Mouse (Mus musculus): ENCODE data around the gene Akt1s1.
"Not testable (repeated sequence)": the region's sequence is repeated elsewhere in the genome, so short reads cannot be mapped to it uniquely, and the experiment has no call there.

Akt1s1 gene

DNA sequence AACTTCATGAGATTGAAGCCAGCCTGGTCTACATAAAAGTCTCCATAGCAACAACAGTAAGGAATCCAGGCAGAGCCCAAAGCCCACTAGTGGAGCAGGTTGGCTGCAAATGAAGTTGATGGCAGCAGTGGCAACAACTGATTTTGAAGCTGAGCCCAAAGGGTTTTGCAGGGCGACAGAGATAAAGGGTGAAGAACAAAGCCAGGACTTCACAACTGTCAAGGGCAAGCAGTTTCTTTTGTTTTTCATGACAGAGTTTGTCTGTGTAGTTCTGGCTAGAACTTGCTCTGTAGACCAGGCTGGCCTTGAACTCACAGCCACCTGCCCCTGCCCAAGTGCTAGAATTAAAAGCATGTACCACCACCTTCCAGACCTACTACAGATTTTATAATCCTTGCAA lies 22.4 kb downstream of the Akt1s1 start:
- no peak for DNase-seq

- DNase-seq: not testable (repeated sequence)
Observed at GRCm38 (mm10) chr7:44871774-44872173, 23.0 kb downstream of the Akt1s1 start.

DNA sequence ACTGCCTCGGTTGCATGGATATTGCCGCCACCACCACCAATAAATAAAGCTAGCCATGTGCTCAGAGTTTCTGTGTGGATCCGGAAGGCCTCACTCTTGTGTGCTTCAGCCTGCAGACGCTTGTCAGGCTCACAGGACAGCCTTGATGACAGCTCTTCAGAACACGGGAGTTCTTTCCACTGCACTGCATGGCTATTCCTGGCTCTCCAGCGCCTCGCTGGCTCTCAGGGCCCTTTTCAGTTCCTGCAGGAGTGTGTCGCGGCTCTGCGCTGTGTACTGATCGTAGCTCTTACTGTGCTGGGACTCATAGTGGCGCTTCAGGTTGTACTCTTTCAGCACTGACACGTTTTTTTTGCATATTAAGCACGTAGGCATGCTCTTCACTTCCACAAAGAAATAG lies 29.0 kb downstream of the Akt1s1 start:
- DNase-seq: no peak

- DNase-seq: no peak
Observed at GRCm38 (mm10) chr7:44883036-44883435, 34.2 kb downstream of the Akt1s1 start.

DNA sequence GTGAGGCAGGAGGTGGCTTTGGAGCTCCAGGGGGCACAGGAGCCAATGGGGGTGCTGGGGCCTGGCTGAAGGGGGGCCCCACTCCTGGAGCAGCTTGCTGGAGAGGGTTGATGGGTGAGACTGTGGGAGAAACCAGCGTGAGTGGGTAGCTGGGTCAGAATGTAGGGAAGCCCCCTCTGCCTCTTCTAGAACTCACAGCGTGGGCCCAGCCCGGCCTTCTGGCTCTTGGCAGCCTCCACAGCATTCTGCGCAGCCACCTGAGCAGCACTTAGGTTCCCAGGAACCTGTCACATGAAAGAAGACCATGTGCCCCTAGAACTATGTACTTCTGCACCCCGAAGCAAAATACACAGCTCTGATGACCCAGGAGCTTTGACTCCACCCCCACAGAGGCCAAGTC lies 35.8 kb downstream of the Akt1s1 start:
- no peak for DNase-seq

DNA sequence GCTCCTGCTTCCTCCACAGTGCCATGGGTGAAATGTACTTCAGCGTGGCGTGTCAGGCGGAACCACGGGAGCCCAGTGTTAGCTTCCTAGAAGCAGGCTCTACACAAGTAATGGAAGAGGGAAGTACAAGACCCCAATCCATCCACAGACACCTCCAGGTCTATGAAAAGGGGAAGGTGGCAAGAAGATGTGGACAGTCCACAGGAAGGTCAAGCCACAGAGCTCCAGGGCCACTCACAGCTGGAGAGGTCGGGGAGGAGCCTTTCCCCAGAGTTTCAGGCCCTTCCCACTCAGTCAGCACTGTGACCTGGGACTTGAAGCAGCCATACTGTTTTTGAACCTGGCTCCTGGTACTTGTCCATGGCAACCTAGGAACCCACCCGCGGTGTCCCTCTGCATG lies 38.2 kb downstream of the Akt1s1 start:
- no peak for DNase-seq

DNA sequence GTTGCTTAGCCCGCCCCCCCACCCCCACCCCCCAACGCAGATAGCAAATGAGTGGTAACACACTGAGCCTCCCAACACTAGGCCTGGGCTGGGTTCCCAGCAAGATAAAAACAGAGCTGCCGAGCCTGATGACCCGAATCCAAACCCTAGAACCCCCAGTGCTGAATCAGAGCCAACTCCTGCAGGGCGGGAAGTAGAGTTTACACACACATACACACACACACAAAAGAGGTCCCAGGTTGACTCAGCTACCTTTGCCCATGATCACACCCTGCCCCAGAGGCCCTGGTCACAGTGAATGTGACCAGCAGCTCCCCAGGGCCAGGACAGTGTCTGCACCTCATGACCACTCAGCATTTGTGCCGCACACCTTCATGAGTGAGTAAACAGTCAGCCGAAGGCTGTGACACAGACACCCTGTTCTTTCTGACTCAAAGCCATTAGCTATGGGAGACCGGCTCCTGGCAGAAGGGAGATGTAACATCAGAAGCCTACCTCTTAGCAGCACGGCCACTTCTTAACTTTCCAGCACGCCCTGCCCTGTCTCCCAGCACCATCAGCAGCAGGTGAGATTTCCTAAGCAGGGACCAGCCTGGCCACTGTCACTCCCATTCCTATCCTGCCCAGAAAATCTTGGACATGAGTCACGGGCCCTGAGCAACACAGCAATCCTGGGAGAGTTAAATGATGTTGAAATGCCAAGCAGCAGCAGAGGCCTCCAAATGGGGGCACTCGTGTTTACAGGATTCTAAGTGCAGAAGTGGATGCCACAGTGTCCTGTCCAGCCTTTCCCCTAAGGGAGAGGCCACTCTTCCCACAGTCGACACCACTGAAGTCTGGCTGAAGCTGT lies 39.7 kb downstream of the Akt1s1 start:
- DNase-seq: no peak

DNA sequence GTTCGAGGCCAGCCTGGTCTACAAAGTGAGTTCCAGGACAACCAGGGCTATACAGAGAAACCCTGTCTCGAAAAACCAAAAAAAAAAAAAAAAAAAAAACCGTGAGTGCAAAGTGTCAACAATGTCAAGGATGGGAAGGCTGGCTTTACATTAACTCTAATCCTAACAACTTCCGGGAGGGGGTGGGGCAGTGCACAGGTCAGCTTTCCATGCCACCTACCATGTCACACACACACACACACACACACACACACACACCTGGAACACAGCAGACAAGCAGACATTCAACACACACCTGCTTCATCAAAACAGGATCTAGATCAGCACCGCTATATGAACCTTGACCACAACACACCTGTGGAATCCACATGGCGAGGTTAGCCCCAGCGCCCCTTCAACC lies 41.4 kb downstream of the Akt1s1 start:
- no peak for DNase-seq

DNA sequence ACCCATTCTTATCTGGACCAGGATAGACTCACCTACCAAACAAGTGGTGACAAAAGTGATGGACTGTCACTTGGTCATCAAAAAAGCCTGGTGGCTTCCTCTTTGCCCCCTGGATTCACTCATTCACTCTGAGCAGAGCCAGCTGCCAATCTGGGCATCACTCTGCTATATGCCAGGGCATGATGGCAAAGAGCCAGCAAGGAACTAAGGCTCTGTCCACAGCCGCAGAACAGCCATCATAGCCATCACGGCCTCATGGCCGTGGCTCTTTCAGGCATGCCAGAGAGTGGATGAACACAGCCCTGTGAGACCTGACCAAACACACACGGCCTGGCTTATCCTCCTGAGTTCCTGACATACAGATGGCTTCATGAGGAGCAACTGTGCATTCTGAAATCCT lies 41.9 kb downstream of the Akt1s1 start:
- DNase-seq: no peak

DNA sequence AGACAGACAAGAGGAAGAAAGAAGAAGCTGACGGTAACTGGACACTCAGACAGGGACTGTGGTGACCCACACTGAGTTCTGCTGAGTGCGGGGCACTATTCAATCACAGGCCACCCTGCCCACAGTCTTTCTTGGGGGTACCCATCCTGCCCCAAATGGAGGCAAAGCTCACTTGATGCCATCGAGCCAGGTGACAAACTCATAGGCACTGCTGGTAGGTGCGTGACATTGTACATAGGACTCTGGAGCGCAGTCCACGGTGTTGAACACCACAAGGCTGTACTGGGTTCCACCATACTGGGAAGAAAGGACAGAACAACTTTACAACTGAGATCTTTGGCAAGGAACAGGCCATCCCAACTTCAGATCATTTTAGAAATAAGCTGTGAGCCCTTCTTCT lies 42.8 kb downstream of the Akt1s1 start:
- no peak for DNase-seq

DNA sequence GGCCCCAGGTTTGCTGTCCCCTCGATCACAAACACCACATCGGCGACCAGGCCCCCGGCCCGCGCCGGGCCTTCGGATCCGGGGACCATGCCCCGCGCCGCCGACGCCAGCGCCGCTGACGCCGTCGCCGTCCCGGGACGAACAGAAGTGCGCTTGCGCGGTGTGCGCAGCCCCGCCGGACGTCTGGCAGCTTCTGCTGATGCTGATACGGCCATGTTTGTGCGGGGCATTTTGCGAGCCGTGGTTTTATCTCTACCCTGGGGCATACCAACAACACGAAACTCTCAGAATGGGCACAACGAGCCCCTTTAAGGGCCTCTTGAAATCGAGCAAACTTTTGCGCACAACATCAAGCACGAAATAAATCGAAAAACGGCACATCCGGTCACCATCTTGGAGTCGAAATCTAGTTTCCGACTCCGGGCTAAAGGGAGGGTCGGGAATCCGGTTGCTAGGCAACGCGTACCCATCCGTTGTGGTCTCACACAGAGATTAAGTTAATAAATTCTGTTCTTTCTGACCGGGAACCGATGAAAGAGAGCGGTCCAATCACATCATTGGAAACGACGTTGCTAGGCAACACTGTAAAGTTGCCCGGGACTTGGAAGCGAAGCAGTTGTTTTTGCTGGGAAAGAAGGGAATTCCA lies 43.6 kb downstream of the Akt1s1 start, which contains the start of gene Med25:
Gene Med25 (minus strand): TSS at position 437 of the 646 bp plus-strand sequence.
- DNase-seq: peak; percentile 95

DNA sequence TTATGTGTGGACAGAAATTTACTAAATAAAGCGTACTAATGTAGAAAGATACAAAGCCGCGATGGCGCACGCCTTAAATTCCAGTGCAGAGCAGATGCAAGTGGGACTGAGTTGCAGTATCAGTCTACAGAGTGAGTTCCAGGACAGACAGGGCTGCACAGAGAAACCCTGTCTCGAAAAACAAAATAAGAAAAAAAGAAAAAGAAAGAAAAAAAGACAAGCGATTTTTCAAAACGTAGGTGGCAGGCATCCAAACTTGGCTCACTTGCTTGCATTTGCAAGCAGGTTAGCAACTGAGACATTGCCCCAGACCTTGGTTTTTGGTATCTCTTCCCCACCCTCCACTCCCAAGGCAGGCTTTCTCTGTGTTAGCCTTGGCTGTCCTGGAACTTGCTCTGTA lies 44.4 kb downstream of the Akt1s1 start:
- DNase-seq: no peak

- DNase-seq: no peak
Observed at GRCm38 (mm10) chr7:44894175-44894574, 45.4 kb downstream of the Akt1s1 start.

DNA sequence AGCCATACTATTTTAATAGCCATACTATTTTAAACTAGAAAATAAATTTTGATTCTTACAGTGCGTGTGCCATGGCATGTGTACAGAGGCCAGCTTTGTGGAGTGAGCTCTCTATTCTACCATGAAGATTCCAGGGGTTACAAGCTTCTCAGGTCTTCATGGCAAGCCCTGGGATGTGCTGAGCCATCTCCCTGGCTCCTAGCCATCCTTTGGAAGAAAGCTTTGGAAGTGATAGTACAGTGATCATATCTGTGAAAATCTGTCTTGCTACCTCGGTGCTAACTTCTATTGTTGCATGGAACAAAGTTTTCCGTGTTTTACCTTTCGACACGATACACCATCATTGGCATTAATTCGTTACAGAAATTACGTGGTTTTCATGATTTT lies 46.4 kb downstream of the Akt1s1 start:
- no peak for DNase-seq

DNA sequence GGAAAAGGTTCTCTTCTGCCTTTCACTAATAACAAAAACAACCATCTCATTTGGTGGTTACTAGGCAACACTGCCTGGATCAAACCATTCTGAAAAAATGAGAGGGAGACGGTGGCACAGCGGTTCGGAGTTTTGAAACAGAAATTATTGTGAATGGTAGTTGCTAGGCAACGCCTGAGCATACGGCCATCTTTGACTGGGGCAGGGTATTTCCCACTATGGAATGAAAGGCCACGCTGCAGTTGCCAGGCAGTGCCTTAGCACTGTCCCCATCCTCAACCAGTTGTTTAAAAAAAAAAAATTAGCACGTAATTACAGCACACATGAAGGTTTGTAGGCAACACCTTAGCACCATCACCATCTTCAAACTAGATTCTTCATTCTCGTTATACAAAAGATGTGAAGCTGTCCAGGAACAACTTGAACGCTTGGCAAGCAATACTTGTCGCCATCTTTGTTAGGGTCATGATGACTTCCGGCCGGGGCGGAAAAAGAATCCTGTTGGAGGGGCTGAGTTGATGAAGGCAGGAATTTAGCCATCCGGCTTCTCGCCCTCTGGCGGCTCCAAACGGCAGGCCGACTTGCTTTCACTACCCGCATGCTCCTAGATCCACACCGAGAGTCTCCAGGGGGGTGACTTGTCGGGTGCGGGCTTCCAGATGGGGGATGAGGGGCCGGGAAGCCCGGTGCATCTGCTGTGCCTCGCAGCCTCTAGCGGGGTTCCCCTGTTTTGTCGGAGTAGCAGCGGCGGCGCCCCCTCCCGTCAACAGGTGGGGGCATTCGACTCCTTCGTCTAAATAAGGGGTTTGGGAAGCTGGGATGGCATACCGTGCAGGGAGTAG lies 47.0 kb downstream of the Akt1s1 start, which contains the start of gene Fuz:
Gene Fuz (plus strand): TSS at position 487 of the 842 bp plus-strand sequence.
- peak; percentile 96 for DNase-seq

GRCm38 (mm10) chr7:44896499-44896898 lies 47.7 kb downstream of the Akt1s1 start:
- DNase-seq: no peak

DNA sequence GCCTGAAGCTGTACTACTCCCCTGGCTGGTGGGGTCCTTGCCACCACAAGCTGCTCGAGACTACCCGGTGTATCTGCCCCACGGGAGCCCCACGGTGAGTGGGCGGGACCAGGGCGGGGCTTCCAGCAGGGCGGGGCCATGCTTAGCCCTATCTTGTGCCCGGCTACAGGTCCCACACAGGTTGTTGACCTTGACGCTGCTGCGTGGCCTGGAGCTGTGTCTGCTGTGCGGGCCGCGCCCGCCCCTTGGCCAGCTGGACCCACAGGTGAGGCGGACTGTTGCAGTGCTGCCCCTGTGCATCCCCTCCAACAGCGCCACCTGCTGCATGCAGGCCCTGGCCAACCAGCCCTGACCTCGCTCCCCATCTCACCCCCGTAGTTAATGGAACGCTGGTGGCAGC lies 49.8 kb downstream of the Akt1s1 start:
- peak; percentile 51 for DNase-seq

DNA sequence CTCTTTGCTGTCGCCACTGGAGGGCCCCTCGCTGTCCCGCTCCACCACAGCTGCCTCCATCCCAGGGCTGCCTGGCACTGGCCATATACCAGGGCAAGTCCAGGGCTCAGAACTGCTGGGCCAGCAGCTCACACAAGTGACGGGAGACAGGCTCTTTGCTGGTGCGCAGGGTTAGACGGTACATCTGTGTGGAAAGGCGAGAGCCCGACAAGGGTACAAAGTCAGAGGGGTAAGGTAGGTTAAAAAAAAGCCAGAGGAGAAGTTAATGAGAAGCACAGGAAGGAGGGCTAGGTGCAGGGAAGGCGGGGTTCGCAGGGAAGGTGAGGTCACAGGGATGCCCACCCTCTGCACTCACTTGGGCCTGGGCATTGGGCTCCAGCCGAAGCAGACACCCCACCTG lies 51.8 kb downstream of the Akt1s1 start:
- no peak for DNase-seq

DNA sequence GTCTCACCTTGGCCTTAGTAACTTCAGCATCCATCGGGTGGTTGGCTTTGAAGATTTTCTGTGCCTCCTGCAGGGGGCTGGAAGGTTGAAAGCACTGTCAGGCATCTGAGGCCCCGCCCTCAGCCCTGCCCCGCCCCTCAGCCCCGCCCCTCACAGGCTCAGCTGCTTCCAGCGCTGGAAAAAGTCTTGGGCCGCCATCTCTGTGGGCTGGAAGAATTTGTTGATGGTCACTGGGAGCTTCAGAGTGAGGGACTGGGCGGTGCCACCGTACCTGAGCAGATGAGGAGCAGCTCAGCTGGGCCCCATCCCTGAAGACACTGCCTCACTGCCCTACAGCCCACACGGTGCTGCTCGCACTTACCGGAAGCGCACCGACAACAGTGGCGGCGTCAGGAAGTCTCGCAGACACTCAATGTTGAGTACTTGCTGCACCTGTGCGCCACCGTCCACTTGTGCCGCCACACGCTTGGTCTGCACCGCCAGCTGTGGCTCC lies 52.5 kb downstream of the Akt1s1 start:
- DNase-seq: peak; percentile 55

Data from lung, postnatal 10 days (tissue).